Mouse (Mus musculus) forebrain, embryonic 13.5 days (tissue): ENCODE measurements around the gene Atp10a. TPM values are rescaled to one million over a fixed set of nuclear protein-coding genes. Genes with fewer than 3 reads are reported as not detected.

Experiments
- ATAC-seq: fragments of 200-750 bp; cut with Nextera tagmentation; 2 replicates; pipeline ENCODE4 v1.8.0; 2017
- H3K27ac ChIP-seq: fragments of 300-500 bp; sonication (generic); 2 replicates; pipeline ENCODE4 v1.5.1; 2015; ENCODE audit warnings: inconsistent platforms, mild to moderate bottlenecking, moderate library complexity
- H3K27me3 ChIP-seq: fragments of 300-500 bp; sonication (generic); 2 replicates; pipeline ENCODE4 v1.6.1; 2015; ENCODE audit warnings: mild to moderate bottlenecking, inconsistent platforms
- H3K36me3 ChIP-seq: fragments of 300-500 bp; sonication (generic); 2 replicates; pipeline ENCODE4 v1.6.1; 2015; ENCODE audit warnings: mild to moderate bottlenecking, inconsistent platforms; ENCODE audit not compliant: poor library complexity, severe bottlenecking
- H3K4me1 ChIP-seq: fragments of 300-500 bp; sonication (generic); 2 replicates; pipeline ENCODE4 v1.6.1; 2015; ENCODE audit warnings: inconsistent platforms
- H3K4me2 ChIP-seq: fragments of 300-500 bp; sonication (generic); 2 replicates; pipeline ENCODE4 v1.6.1; 2015; ENCODE audit warnings: inconsistent platforms, mild to moderate bottlenecking, moderate library complexity
- H3K4me3 ChIP-seq: fragments of 300-500 bp; sonication (generic); 2 replicates; pipeline ENCODE4 v1.5.1; 2015; ENCODE audit warnings: mild to moderate bottlenecking, inconsistent platforms
- H3K9ac ChIP-seq: fragments of 300-500 bp; sonication (generic); 2 replicates; pipeline ENCODE4 v1.6.1; 2015; ENCODE audit warnings: mild to moderate bottlenecking, inconsistent platforms
- H3K9me3 ChIP-seq: fragments of 300-500 bp; sonication (generic); replicated peaks from 2 replicates; pipeline ENCODE4 v1.6.1; 2016; ENCODE audit warnings: inconsistent platforms
- WGBS: fragments of 180-500 bp; shearing (Covaris S2); methylation state at CpG from one replicate; pipeline ENCODE4 v1.1.7; 2015; 5-methylcytosine and 5-hydroxymethylcytosine counted together
- polyA plus RNA-seq: library from polyadenylated mRNA; unstranded; fragments of >200 nt; fragmentation: Nextera tagmentation; extraction: Ambion mirVana; gene quantifications from 2 replicates; pipeline ENCODE4 v1.2.1, GENCODE M21; 2015

The Atp10a gene
- polyA plus RNA-seq, 1 experiment from 2014 or later: 1.5 TPM

DNA sequence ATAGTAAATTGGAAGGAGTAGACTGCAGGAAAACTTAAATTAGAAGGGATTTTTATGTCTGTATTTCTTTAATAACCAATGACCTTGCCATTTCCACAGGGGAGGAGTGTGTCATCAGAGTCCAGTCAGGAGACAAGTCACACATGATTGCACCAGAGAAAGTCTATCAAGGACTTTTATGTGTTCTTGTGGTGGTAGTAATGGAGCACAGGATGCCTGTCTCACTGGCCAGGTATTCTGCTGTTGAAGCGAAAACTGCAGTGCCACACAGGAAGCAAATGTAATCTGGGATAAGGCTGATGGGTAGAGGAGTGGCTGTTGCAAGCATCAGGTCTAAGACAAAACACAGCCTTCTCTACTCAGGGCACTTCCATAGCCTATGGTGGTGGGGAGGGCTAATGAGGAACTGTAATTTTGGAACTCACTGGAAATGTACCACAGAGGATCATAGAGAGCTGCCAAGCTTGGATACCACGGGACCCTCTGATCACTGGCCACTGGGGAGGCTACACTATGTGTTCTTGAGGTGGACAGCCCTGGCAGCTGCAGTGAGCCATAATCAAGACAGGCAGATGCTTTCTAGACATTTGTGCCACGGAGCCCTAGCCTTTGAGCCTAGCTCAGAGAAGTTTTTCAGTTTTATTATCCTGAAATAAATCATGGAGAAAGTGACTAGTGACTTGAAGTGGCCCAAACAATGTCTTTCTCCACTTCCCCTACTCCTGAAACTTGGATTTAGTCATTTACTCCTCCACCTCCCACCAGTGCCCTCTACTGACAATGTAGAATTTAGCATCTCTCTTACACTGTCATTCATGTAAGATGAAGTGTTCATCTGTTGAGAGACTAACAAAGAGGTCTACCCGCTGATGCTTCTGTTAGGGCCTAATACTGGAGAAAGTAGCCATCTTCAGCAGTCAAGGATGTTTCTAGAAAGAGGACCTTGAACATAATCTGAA, 87.7 kb downstream of the Atp10a start:
- no peak overlapping the region for H3K4me3 ChIP-seq
- 83% methylated on average over 4 of the region's 4 CpGs for WGBS
- no peaks in the 10 kb centered on the region for H3K27me3 ChIP-seq
- H3K9ac ChIP-seq: no peak overlapping the region
- no peaks in the 10 kb centered on the region for H3K36me3 ChIP-seq
- H3K27ac ChIP-seq: no peak overlapping the region
- no peak overlapping the region for H3K4me2 ChIP-seq
- H3K4me1 ChIP-seq: no peaks in the 10 kb centered on the region
- ATAC-seq: no peak
- H3K9me3 ChIP-seq: no peaks in the 10 kb centered on the region

DNA sequence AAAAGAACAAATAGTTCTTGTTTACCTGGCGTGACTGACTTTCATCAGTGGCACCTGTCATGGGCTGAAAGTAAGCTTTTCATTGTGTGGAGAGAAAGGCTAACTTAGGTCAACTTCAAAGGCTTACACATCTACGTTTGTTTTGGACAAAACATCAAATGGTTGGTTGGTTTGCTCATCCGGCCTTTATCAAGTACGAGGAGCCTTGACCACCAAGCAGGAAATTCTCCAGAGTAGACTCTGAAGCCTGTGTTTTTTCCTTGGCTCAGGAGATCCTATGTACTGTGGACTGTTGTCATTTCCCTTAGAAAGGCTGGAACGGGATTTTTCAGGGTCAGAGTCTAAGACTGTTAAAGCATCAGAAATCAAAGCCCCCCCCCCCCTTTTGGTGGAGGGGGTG, 90.9 kb downstream of the Atp10a start:
- H3K36me3 ChIP-seq: no peaks in the 10 kb centered on the region
- H3K27ac ChIP-seq: no peak overlapping the region
- H3K4me3 ChIP-seq: no peak overlapping the region
- no peak overlapping the region for H3K9ac ChIP-seq
- no peaks in the 10 kb centered on the region for H3K27me3 ChIP-seq
- H3K4me2 ChIP-seq: no peak overlapping the region
- ATAC-seq: no peak
- H3K4me1 ChIP-seq: no peaks in the 10 kb centered on the region
- H3K9me3 ChIP-seq: no peaks in the 10 kb centered on the region
- 82% methylated on average over 5 of the region's 5 CpGs for WGBS

DNA sequence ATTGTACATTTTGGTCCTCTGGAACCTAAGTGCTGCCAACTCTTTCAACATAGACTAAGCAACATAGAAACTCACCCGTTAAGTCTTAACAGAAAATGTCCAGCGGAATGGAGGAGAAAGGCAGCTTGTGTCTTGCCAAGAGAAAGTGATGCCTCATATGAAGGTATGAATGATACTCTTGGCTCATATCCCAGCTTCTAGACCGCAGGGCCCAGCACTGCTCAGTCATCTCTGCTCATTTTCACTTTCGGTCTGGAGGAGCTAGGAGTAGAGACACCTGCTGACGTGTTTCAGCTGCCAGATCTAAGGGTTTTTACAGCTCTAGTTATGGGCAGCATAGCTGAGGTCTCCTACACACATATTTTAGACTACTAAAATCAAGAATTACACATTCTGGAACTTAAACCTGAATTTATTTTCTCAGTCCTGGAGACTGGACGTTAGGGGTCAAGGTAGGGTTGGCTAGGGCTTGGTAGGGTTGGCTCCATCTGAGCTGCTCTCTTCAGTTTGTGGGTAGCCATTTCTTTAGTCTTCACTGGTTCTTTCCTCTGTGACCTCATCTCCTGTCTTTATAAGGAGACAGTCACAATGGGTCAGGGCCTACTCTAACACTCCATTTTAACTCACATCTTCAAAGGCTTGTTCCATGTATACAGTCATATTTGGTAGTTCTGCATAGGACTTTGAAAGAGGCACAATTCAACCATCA, 94.1 kb downstream of the Atp10a start:
- 73% methylated on average over 6 of the region's 6 CpGs for WGBS
- Histone ChIP-seq H3K9ac (no peak overlapping the region), H3K4me2 (no peak overlapping the region), H3K27ac (no peak overlapping the region), H3K9me3 (no peaks in the 10 kb centered on the region), H3K36me3 (no peaks in the 10 kb centered on the region), H3K27me3 (no peaks in the 10 kb centered on the region), H3K4me1 (no peaks in the 10 kb centered on the region), H3K4me3 (no peak overlapping the region)
- no peak for ATAC-seq

DNA sequence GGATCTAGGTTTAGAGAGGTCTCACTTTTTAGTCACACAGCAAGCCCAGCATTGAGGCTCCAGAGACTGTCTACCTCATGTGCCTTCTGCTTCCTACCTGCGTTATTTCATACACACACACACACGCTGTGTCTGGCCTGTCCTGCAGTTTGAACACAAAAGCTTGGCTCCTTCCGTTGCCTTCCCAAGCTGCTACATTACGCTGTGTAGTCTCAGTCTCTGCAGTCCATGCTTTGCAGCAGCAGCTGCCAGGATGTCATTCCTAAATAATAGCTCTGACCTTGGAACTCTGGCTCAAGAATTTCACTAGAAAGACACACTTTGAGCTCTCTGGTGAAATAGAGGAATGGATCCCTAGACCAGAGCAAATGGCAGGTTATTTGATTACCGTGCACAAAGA, 96.1 kb downstream of the Atp10a start:
- Histone ChIP-seq H3K36me3 (no peaks in the 10 kb centered on the region), H3K4me2 (no peak overlapping the region), H3K9ac (no peak overlapping the region), H3K9me3 (no peaks in the 10 kb centered on the region), H3K4me3 (no peak overlapping the region), H3K27me3 (no peaks in the 10 kb centered on the region), H3K4me1 (no peaks in the 10 kb centered on the region), H3K27ac (no peak overlapping the region)
- 94% methylated on average over 5 of the region's 5 CpGs for WGBS
- no peak for ATAC-seq

DNA sequence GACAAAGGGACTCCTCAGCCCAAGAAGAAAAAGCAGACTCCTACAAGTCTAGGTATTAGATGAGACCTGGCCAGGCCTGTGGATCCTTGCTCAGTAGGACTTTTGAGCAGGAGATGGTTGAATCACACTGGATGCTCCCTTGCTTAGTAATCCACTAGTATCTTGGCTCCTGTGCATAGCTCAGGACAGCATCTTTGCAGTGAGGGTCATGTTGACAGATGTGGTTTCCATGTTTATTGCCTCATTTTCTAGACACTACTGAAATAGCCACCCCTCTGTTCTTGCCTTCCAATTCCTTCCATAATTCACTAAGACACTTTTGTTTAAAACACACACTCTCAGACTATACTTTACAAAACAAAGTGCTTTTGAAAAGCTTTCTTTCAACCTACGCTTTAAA, 98.1 kb downstream of the Atp10a start:
- no peak for ATAC-seq
- Histone ChIP-seq H3K4me3 (no peak overlapping the region), H3K9ac (no peak overlapping the region), H3K27me3 (no peaks in the 10 kb centered on the region), H3K9me3 (no peaks in the 10 kb centered on the region), H3K36me3 (no peaks in the 10 kb centered on the region), H3K27ac (no peak overlapping the region), H3K4me2 (no peak overlapping the region), H3K4me1 (no peaks in the 10 kb centered on the region)
- 58% methylated on average over 1 of the region's 1 CpGs for WGBS

DNA sequence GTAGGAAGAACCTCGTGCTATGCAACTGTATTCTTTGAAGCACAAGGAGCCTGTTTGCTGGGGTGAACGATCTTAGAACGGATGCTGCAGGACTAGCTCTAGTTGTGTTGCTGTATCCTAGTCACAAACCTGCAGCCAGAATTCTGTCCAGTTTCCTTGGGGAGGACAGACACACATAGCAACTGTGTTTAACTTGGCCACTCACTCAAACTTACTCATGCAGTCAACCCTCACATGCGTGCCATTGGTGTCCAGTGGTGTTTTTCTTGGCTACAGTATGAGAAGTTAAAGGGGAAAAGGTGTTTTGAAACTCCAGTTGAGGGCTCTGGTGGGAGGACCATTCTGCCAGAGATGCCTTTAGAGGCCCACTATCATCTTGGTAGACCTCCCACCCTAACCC, 98.6 kb downstream of the Atp10a start:
- no peak overlapping the region for H3K4me2 ChIP-seq
- no peak overlapping the region for H3K4me3 ChIP-seq
- no peaks in the 10 kb centered on the region for H3K36me3 ChIP-seq
- no peaks in the 10 kb centered on the region for H3K9me3 ChIP-seq
- no peak for ATAC-seq
- no peak overlapping the region for H3K9ac ChIP-seq
- 64% methylated on average over 4 of the region's 4 CpGs for WGBS
- no peak overlapping the region for H3K27ac ChIP-seq
- no peaks in the 10 kb centered on the region for H3K4me1 ChIP-seq
- H3K27me3 ChIP-seq: no peaks in the 10 kb centered on the region

DNA sequence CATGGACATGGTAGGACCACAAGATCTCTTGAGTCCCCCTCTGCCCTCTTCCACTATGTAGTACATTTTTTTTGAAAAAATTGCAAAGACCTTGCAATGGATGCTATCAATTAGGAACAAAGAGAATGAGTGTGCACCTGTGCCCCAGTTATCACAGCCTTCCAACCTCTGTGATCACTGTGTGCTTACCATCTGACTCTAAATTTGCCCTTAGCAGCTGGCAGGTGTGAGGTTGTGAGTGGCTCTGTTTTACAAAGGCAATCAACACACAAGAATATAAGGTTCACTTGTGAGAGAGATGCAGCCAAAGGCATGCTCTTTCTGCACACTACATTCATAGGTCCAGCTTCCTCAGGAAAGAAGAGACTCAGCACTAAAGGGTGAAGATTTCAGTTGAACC, 99.1 kb downstream of the Atp10a start:
- H3K36me3 ChIP-seq: no peaks in the 10 kb centered on the region
- no peak overlapping the region for H3K4me2 ChIP-seq
- H3K27ac ChIP-seq: no peak overlapping the region
- H3K27me3 ChIP-seq: no peaks in the 10 kb centered on the region
- H3K4me3 ChIP-seq: no peak overlapping the region
- no peaks in the 10 kb centered on the region for H3K4me1 ChIP-seq
- no peak overlapping the region for H3K9ac ChIP-seq
- no peaks in the 10 kb centered on the region for H3K9me3 ChIP-seq
- no peak for ATAC-seq

DNA sequence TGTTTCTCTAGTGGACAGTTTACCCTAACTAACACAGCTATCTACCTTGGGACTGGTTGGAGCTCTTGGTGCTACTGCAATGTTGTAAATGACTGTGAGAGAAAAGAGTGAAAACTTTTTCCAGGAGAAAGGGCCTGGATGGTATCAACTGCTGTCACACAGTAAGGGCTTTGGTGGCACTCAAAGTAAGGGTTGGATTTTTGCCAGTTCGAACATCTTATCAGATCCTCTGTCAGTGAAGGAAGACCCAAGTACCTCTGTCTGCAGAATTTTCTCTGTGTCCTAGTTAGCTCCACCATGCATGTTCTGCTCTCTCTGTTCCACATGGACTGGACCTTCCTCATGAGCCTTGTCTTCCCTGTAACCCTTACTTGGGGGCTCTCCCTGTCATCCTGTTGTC, 99.9 kb downstream of the Atp10a start:
- H3K9ac ChIP-seq: no peak overlapping the region
- H3K4me3 ChIP-seq: no peak overlapping the region
- no peaks in the 10 kb centered on the region for H3K4me1 ChIP-seq
- no peak for ATAC-seq
- no peaks in the 10 kb centered on the region for H3K27me3 ChIP-seq
- WGBS: 68% methylated on average over 1 of the region's 1 CpGs
- no peaks in the 10 kb centered on the region for H3K36me3 ChIP-seq
- no peaks in the 10 kb centered on the region for H3K9me3 ChIP-seq
- H3K27ac ChIP-seq: no peak overlapping the region
- no peak overlapping the region for H3K4me2 ChIP-seq

DNA sequence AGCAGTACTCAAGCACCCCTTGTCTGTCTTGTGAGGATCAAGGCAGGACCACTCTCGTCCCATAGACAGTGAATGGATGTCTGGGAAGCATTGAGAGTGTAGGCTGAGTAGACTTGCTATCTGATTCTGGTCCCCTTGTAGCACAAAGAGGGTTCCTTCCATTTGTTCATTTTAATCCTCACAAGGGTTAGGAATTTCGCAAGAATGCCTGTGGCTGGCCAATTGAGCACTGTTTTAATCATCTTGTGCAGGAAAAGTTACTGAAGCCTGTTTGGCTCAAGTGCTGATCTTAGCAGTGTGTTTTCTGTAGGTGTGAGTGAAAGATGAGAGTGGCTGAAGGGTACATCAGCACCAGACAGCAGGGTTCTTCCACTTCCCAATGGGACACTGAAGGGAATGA, 101.4 kb downstream of the Atp10a start:
- Histone ChIP-seq H3K36me3 (no peaks in the 10 kb centered on the region), H3K4me1 (no peaks in the 10 kb centered on the region), H3K4me3 (no peak overlapping the region), H3K9ac (no peak overlapping the region), H3K27ac (no peak overlapping the region), H3K27me3 (no peaks in the 10 kb centered on the region), H3K4me2 (no peak overlapping the region), H3K9me3 (no peaks in the 10 kb centered on the region)
- ATAC-seq: no peak
- WGBS: 86% methylated on average over 2 of the region's 2 CpGs

DNA sequence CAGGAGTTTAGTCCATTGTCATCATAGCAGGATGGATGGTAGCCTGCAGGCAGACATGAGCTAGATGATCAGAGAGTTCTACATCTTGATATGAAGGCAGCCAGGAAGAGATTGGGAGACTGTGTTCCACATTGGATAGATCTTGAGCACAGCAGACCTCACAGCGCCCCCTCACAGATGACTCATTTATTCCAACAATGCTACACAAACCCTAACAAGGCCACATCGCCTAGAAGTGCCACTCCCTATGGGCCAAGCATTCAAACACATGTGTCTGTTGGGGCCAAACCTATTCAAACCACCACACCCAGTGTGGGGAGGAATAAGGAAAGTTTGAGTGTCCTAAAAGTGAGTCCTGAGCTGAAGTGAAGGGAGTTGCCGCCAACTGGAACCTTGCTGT, 102.4 kb downstream of the Atp10a start:
- no peaks in the 10 kb centered on the region for H3K27me3 ChIP-seq
- no peak overlapping the region for H3K4me3 ChIP-seq
- no peak overlapping the region for H3K4me2 ChIP-seq
- no peak overlapping the region for H3K9ac ChIP-seq
- H3K4me1 ChIP-seq: no peaks in the 10 kb centered on the region
- no peaks in the 10 kb centered on the region for H3K36me3 ChIP-seq
- ATAC-seq: no peak
- no peaks in the 10 kb centered on the region for H3K9me3 ChIP-seq
- 90% methylated on average over 3 of the region's 3 CpGs for WGBS
- H3K27ac ChIP-seq: no peak overlapping the region

DNA sequence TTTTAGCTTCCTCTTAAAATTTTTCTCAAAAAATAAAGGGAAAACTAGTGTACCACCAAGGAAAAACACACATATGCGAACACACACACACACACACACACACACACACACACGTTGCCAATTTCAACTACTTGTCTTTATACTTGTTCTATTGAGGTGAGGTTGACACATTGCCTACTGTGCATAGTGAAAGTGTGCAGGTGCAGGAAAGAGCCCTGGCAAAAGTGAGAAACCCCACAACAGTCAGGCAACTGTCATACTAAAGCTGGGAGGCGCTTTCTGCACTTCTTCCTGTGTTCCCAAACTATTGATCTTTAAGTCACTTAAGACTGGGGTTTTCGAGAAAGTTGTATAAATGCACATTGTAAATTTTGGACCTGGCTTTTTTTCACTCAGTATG, 103.3 kb downstream of the Atp10a start:
- no peak overlapping the region for H3K4me3 ChIP-seq
- no peaks in the 10 kb centered on the region for H3K36me3 ChIP-seq
- H3K9me3 ChIP-seq: no peaks in the 10 kb centered on the region
- no peak for ATAC-seq
- H3K4me2 ChIP-seq: no peak overlapping the region
- 93% methylated on average over 4 of the region's 4 CpGs for WGBS
- H3K9ac ChIP-seq: no peak overlapping the region
- no peaks in the 10 kb centered on the region for H3K4me1 ChIP-seq
- H3K27me3 ChIP-seq: no peaks in the 10 kb centered on the region
- no peak overlapping the region for H3K27ac ChIP-seq

DNA sequence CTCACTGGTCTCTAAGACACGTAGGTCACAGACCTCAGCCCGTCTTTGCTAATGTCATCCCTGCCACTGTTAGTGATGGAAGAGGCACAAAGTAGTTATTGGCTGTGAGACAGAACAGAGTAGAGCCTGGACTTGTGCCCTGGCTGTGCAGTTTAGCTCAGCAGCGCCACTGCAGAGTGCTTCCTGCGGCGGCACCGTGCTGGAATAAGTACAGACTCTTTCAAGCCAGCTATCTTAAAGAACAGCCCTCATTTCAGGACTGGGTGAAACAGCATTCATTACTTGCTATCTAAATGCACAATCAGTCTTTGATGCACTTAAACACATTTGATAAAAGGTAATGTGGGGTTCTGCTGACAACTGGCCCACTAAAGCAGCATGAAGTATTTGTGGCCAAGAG, 111.3 kb downstream of the Atp10a start:
- Histone ChIP-seq H3K4me2 (no peak overlapping the region), H3K9me3 (no peaks in the 10 kb centered on the region), H3K27me3 (no peaks in the 10 kb centered on the region), H3K4me1 (no peaks in the 10 kb centered on the region), H3K27ac (no peak overlapping the region), H3K9ac (no peak overlapping the region), H3K36me3 (no peaks in the 10 kb centered on the region), H3K4me3 (no peak overlapping the region)
- 81% methylated on average over 6 of the region's 6 CpGs for WGBS
- ATAC-seq: peak; percentile 61
